Mouse (Mus musculus): ENCODE measurements around the gene Gm11541.
A peak's percentile ranks its signal among the peaks of the same experiment; 100 is the strongest.

DNA sequence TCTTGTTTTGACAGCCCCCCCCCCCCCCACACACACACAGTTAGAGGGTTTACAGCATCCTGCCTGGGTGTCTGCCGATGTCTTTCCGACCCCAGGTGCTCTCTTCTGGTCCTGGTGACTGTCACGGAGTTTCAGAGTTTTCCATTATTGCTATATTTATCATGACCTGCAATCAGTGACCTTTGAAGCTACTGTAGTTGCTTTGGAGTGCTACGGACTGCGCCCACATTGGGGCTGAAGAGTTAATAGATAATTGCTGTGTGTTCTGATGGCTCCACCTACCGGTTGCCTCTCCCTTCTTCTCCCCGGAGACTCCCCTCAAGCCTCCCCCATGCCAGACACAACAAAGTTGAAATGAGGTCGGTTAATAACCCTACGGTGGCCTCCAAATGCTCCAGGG is 12.5 kb upstream of the Gm11541 start:
- peak; percentile 72 for TF ChIP-seq CTCF (IDR thresholded peaks at IDR 0.05; ENCODE audit: low read depth)
- no peak for TF ChIP-seq EP300 (optimal IDR thresholded peaks at IDR 0.05)

Measured in stomach, postnatal 0 days (tissue).